Mouse (Mus musculus) WW6 (cell line): ENCODE data around the gene Itga9.

Experiments
- DNase-seq: peaks from one replicate; pipeline ENCODE4 v3.0.0-alpha.2; 2013; ENCODE audit warnings: low read depth, low spot score

Itga9 gene

DNA sequence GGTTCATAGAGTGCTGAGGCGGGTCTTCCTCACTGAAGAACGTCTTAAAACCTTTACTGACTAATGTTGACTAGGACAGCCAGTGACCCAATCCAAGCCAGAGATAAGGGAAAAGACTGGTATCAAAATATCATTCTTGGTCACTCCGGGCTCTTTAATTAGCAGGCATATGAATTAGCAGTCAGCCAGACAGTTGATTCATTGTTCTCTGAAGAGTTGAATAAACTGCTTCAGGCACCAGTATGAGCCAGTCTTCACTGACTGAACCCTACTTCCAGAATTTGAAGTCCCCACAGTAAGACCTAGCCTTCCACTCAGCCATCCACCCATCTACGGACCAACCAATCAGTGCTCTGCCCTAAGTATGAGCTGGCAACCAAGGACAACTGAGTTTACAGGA is 163.9 kb downstream of the Itga9 start:
- no peak for DNase-seq

DNA sequence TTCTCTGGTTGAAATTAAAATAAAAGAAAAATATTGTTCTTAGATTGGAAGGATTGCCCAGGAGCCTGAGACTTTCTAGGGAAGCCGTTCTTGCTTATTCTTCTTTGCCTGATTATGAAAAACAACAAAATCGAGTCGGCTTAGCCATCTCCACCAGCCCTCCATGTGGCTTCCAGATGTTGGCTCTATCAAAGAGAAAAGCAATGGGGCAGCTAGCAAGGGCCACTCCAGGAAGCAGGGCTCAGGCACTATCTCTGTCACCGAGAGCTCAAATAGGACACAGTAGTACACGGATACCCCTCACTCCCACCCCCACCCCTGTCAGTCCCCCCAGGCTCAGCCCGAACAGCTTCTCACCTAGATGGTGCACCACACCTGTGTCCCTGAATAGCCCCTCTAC is 168.2 kb downstream of the Itga9 start:
- no peak for DNase-seq

DNA sequence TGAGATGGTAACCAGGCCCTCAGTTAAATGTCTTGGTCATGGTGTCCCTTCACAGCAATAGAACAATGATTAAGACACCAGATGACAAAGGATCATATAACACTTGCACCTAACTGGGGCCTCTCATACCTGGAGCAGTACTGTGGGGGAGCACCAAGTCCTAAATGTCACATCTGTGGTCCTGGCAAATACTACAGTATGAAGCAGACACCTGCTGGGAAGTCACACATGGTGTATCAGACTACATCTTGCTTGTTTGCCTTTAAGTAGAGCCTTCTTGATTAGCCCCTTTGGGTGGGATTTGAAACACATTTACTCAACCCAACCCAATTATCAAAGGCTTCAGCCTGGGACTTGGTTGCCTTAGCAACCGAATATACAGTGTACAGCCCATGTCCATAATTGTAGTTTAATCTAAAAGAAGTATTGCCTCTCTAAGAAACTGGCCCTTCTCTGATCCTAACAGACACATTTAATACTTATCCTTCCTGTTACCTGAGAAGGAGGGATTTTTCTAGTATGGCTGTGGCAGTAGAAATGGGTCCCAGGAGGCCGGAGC is 170.5 kb downstream of the Itga9 start:
- DNase-seq = no peak

DNA sequence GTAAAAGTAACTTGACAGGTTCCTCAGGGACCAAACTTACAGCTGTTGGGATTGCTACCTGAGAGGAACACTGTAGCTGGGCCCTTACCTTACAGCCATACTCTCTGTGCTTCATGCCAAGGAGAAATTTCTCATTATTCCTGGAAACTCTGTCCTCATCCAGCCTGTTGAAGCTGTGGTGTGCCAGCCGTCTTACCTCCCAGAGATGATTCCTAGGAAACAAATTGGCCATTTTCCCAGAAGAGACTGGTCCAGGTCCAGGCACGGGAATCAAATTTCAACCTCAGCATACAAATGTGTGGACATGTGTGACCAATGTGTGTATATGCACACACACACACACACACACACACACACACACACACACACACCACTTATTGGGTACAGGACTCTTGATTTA is 172.1 kb downstream of the Itga9 start:
- no peak for DNase-seq

DNA sequence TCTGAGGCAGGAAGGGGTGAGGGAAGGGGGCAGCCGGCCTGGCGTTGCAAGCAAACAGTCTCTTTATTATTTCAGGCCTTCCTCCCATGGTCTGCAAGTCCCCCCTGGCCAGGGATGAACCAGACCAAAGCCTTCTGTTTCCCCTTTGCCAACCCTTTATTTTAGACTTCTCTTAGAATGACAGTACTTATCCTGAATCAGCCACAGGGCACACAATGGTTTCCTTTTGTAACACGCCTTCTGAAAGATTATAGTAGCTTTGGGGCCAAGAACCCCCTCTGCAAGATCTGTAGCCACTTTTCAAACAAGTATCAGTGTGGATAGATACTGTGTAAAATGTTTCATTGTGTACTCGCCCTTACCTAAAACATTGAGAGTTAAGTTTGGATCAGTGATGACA is 178.1 kb downstream of the Itga9 start:
- DNase-seq = no peak

DNA sequence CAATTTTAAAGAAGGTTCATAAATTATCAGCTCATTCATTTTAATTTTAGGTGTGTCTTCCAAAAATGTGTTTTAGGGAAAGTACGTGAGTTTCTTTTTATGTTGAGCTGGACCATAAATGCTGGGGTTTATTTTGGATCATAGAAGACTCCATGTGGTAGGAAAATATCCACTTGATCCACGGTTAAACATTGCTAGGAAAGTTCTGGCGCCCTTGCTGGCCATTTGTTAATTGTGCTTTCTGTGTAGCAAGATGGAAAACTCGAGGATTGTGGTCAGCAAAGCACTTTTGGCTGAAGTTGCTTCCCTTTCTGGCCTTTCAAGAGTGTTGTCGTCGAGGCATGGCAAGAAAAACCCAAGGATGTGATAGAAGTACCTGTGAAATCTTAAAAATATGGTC is 179.3 kb downstream of the Itga9 start:
- DNase-seq = no peak

DNA sequence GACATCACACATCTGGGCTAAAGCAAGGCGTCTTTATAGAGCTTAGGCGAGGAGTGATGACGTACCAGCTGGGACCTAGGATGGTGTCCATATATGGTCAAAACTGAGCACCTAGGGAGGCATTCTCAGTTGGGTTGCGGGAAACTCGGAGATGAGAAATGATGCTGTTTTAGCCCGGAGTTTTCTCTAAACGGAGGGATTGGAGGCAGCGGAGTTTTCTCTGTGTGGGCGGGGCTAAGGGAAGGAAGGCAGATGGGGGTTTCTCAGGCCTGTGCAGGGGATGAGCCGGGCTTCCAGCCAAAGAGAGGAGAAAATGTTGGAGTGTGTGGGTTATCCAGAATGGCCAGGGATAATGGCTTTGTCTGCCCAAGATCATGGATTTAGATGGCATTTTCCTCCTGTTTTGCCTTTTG is 182.4 kb downstream of the Itga9 start:
- no peak for DNase-seq

DNA sequence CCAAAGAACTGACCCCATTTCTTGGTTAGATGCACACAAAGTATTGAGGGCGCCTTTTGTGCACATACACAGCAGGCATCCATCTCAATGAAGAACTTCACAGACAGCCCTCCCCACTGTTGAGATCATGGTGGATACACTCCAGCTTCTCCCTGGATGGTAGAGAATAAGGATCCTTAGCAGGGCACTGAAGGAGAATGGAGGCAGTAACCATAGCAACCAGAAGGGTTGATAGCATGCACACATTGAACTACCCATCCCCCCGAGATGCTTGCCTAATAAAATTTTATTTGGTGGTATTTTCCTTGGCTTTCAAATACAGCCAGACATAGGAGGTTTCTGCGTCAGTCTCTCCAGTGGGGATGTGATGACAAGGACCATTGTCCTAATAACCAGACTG is 184.7 kb downstream of the Itga9 start:
- no peak for DNase-seq

DNA sequence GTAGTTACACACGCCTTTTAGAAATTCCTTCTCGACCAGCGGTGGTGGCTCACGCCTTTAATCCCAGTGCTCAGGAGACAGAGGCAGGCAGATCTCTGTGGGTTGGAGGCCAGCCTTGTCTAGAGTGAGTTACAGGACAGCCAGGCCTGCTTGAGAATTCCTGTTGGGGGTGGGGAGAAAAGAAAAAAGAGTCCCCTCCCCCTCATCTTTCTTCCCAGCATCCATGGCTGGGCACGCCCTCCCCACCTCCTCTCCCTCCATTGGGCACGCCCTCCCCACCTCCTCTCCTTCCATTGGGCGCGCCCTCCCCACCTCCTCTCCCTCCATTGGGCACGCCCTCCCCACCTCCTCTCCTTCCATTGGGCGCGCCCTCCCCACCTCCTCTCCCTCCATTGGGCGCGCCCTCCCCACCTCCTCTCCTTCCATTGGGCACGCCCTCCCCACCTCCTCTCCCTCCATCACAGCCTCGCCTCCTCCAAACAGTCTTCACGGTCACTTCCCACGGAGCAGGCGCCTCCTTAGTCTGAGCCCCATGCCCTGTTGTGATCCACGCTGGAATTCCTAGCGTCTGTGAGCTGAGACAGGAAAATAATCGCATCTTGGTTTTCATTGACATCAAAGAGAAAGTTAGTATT is 186.8 kb downstream of the Itga9 start:
- peak; percentile 57 for DNase-seq

DNA sequence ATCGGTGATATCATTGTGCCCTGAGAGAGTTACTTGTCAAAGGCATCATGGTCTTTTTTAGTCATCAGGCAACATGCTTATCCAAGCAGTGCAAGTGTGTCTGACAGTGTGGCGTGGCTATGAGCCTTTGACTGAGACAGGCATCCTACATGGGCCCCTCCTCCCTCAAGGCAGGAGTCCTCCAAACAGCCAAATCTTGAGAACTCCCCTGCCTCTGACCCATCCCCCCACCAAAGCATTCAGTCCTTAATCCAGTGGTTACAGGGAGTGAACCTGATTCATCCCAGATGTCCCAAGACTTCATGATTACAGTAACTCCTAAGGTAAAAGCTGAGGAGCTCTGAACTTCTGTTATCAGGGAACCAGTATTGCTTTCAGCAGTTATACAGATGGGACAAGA is 188.2 kb downstream of the Itga9 start:
- no peak for DNase-seq

DNA sequence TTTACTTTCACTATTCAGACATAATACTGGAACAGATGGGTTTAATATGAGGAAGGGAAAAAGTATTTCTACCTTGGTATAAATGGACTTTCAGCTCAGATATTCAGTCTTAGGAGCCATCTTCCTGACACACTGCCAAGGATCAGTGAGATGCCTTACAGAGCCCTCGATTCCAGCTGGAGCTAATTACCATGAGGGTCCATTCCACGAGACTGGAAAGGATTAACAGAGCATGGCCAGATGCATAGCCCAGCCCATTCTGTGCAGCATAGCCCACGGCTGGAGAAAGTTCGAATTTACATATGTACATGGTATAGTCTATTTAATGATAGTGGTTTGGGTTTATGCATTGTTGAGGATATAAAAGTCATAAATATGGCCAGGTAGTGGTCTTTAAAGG is 188.8 kb downstream of the Itga9 start:
- no peak for DNase-seq

DNA sequence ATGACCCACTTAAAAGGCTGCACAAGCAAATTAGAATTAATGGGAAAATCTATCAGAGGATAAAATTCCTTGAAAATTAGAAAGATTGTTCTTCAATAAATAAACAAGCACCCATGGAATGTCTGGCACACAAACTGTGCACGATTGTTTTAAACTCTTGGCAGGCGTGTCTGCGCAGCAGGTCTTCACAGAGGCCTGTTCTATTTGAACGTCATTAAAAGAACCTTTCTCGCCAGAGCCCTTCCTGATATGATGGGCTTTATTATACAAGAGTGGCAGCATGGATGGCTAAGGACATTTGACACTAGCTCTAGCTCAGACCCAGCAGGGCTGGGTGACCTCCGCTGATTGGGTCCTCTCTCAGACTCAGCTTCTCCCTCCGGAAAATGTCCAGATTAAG is 192.6 kb downstream of the Itga9 start:
- DNase-seq = no peak

DNA sequence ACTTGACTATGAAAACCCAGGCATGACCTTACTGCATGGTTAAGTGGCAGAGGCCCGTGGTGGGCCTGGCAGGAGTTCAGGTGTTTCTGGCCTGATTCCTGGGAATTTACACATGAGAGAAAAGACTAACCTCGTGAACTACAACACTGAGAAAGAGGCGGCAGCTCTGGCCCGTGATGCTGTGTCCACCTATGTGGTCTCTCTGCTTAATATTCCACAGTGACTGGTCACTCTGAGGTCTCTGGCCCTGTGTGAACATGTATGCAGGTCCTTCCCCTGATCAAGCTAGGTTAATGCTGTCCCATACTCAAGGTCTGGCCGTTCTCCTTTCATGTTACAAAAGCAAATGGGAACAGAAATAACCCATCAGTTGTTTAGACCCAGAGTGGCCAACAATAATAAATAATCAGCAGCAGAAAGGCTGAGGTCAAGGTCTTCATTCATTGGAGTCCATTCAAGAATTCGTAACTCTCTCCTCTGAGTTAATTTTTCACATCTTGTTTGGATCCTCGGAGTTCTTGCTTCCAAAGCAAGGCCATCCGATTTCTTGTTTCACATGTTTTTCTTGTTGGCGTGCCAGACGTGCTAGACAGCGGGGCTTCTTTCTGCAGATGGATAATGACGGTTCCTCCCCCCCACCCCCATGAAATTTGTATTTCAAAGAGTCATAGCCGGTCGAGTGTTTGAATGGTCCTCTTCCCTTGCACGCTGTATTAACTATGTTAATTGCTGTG is 194.9 kb downstream of the Itga9 start:
- no peak for DNase-seq

DNA sequence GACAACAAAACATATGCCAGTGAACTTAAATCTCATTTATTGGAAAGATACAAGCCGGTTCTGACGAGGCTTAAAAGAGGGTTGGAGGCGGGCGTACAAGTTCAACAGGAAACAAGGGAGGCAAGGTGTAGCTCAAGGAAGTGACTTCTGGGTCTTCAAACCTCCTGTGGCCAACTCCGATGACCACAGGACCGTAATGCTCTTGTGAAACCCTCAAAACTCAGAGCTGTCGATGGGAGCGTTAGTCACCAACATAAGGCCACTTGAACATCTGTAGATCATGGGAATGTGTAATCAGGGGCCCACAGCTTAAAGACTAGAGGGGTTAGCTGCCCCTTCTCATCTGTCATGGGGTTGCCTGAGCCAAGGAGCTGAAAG is 195.4 kb downstream of the Itga9 start:
- DNase-seq = no peak

DNA sequence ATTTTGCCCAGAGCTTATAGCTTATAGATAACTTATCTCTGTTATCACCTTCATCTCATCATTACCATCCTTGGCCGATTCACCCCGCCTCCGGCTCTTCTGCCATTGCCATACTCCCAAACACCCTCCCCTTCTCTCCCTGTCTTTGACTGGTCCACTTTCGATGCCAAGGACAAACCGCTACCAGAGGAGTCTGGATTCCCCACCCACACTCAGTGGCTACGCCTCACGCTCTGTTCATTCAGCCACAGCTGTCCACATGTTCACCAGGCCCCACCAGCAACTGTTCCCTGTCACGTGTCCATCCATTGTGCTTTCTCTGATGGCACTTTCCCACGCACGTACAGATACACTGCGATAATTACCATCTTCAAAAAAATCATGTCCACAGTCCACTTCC is 195.9 kb downstream of the Itga9 start:
- DNase-seq = no peak

DNA sequence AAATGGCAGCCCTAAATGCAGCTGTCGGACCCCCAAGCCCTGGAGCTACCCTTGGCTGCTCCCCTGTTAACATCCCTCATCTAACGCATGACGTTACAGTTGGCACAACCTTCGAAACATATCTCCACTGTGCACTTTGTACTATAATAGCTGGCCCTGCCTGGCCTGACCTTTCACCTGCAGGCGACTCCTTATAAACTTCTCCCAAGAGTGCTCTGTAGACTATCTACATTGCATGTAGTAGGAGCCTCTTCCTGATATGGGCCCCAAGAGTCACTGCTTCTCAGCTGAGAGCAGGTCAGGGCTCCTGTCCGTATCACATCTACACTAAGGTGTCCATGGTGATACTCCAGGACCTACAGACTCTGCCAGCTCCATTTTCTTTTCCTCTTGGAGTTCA is 199.2 kb downstream of the Itga9 start:
- no peak for DNase-seq

DNA sequence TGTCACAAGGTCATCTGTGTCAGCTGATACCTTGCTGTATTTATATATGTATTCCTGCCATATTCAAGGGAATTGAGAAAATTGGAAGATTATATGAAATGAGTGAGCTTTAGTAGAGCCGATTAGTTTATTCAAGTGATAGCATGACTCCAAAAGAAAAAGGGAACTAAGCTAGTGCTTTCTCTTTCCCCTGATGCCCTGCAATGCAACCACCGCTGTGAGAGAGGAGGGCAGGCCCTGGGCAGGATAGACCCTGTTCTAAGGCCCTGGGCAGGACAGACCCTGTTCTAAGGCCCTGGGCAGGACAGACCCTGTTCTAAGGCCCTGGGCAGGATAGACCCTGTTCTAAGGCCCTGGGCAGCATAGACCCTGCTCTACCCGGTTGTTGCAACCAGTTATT is 201.2 kb downstream of the Itga9 start:
- no peak for DNase-seq

DNA sequence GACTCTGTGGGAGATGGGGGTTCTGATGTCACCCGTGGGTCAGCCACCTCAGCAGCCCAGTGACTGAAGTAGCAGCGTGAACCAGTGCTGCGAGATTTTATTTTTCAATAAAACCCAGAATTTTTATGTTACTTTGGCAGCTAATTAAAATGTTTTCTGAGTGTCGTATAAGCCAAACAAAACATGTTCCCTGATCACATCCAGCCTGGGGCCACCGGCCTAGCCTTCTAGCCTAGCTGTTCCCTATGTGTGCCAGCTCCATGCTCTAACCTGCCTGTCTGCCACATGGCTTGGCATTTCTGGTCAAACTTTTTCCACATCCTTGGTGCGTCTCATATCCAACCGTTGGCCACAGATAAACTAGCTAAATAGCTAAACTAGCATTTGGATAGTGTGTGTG is 205.7 kb downstream of the Itga9 start:
- DNase-seq = no peak

DNA sequence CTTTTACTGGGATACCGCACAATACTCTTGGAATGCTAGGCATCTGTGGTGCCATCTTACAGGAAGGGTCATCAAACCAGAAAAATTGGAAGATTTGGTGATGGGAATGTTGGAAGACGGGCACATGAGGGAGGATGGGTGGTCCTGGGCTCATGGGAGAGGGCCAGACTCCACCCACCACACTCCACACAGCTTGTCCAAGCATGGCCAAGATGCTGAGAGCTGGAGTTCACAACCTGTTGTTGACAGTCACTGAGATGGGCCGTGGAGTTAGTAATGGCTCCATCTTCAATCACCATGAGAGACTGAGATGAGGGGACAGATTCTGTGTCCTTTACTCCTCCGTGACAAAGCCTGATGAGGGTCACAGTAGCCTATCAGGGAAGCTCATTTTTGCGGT is 207.0 kb downstream of the Itga9 start:
- DNase-seq = no peak

DNA sequence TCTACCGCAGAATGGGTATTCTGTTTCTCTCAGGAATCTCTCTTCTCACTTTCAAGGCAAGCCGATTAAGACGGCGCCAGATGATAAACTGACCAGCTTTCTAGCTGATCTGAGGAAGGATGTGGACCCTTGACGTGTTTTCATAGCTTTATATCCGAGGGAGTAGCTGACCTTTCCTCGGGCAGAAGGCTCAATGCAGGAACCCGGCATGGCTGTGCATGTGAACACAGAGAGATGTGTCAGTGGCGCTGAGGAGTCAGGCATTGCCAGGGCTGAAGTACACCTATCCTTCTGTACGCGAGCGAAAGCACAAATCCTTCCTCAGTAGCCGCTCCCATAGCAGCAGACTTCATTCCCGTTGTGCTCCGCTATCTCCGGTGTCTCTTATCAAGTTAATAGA is 207.6 kb downstream of the Itga9 start:
- no peak for DNase-seq

DNA sequence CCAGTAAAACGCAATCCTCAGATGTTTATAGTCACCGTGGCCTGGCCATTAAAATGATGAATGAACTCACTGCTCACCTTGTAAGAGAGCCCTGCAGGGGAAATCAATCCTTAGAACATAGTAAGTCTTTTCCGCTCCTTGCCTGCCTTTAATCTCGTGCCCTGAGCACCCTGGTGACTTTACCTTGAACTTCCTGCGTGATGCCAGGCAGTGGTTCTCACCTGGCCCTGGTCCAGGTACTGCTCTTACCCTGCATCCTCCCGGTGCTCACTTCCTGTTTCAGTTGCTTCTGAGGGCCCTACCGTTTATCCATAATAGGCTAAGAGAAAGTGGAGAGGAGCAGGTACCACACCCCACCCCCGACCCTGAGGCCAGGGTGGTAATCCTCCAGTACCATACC is 208.0 kb downstream of the Itga9 start:
- no peak for DNase-seq

DNA sequence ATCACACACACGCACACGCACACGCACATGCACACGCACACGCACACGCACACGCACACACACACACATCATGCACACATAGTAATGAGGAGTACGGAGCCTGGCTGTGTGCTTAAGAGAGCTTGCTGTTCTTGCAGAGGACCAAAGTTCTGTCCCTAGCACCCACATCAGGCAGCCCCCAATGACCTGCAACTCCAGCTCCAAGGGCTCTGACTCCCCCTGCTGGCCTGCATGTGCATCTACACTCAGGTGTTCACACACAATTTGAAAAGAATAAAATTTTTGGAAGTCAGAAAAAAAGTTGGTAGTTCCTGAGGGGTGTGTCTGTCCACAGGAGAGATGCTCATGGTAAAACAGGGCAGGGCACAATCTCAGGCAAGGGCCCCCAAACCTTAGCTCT is 209.1 kb downstream of the Itga9 start:
- no peak for DNase-seq

DNA sequence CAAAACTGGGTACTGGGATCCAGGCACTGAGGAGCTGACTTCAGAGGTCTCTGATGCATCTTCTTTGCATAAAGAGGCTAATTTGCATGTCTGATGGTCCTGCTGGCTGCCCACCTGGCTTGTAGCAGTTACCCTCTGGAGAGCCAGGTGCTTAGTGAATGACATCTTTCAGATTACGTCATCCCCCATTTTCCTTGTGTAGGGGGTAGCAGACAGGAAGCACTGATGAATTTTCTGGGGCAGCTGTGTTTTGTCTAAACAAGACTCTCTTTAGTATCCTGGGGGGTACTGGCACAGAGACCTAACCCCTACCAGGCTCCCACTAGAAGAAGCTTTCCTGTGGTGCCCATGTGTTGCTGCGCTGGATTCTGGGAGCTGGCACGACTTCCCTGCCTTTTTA is 212.0 kb downstream of the Itga9 start:
- no peak for DNase-seq
